Mouse (Mus musculus) heart, adult 9 months (tissue): ENCODE measurements around the gene Mt3.

Experiments used
- DNase-seq, 2 experiments: peaks; one replicate each; pipeline ENCODE4 v3.0.0; 2022; ENCODE audit warnings: low spot score in 2 of 2

The Mt3 gene

GRCm38 (mm10) chr8:94184357-94184843, 32.0 kb downstream of the Mt3 start:
- no peak for DNase-seq

- no peak for DNase-seq
These were observed 33.4 kb downstream of the Mt3 start for GRCm38 (mm10) chr8:94185791-94186190.

GRCm38 (mm10) chr8:94186542-94186941, 34.1 kb downstream of the Mt3 start:
- DNase-seq, result peak in 1 of 2 experiments; percentile 67

GRCm38 (mm10) chr8:94187290-94188002, 35.0 kb downstream of the Mt3 start:
- DNase-seq, result no peak

- peak in 1 of 2 experiments; percentile 63 for DNase-seq
These were observed 37.0 kb downstream of the Mt3 start for GRCm38 (mm10) chr8:94189275-94190031.

GRCm38 (mm10) chr8:94191101-94191691, 38.8 kb downstream of the Mt3 start:
- DNase-seq, result peak; percentile 83 to 85

GRCm38 (mm10) chr8:94192926-94193325, 40.5 kb downstream of the Mt3 start:
- DNase-seq, result no peak

- DNase-seq, result no peak
These were observed 42.3 kb downstream of the Mt3 start for GRCm38 (mm10) chr8:94194591-94195223.

- peak in 1 of 2 experiments; percentile 49 for DNase-seq
These were observed 46.9 kb downstream of the Mt3 start for GRCm38 (mm10) chr8:94199202-94199869.
